Mouse (Mus musculus): ENCODE data around the gene Ddx18. TPM values are rescaled to one million over a fixed set of nuclear protein-coding genes. Genes with fewer than 3 reads are reported as not detected.

Ddx18 gene
- polyA plus RNA-seq, 1 experiment from 2014 or later: 79.7 TPM

DNA sequence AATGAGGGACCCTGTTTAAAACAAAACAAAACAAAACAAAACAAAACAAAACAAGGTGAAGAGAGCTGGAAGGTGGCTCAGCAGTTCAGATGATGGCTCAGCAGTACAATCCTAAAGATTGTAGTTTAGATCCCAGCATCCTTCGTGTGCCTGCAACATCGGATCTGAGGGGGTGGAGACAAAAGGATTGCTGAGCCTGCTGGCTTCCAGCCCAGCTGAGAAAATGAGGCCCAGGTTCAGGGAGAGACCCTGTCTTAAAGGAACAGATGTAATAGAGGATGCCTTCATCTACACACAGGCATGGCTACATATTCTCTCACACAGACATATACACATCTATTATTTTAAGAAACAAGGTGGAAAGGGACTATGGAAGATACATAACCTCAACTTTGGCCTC lies 56.6 kb downstream of the Ddx18 start:
- DNase-seq (ENCODE audit: low spot score): no peak
- Histone ChIP-seq H3K4me2 (ENCODE audit: low read depth, low read length, severe bottlenecking) (no peak overlapping the region), H3K27me3 (ENCODE audit: control insufficient read depth, insufficient read depth, low read length) (no peaks in the 10 kb centered on the region), H3K4me3 (ENCODE audit: low read depth, low read length) (no peak overlapping the region), H3K9me3 (ENCODE audit: control insufficient read depth, low read length) (no peaks in the 10 kb centered on the region), H3K27ac (ENCODE audit: low read depth, low read length) (no peak overlapping the region), H3K36me3 (ENCODE audit: control insufficient read depth, insufficient read depth, low read length) (no peaks in the 10 kb centered on the region), H3K4me1 (replicated peaks; ENCODE audit: control insufficient read depth, insufficient read depth, low read length) (no peaks in the 10 kb centered on the region), H3K9ac (ENCODE audit: low read length) (no peak overlapping the region)
- WGBS: 52% methylated on average over 2 of the region's 2 CpGs
- ATAC-seq (replicated peaks; ENCODE audit: low FRiP score): no peak

DNA sequence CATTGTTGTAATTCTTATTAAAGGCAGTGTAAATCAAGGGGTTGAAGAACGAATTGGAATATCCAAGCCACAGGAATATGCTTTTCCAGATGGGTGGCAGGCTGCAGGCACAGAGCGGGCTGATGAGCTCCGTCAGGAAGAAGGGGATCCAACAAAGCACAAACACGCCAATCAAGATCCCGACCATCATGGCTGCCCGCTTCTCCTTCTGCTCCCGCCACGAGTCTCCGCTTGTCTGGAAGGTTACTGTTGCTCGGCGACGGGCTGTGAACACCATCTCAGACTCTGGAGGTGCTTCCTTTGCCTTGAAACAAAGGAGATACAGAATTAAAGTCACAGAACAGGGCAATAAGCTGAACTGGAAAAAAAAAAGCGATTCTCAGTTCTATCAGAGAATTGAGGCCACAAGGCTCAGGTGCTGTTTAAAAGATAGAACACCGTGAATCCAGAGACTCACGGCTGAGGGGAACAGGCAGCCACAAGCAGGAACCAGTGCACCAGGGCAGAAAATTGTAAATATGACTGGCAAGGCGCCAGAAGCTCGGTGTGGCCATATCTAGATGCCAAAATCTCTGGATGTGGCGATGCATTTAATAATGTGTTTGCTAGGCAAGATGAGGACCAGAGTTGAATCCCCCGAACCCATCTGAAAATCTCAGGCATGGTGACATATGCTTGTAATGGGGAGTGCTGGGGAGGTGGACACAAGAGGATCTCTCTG lies 57.2 kb downstream of the Ddx18 start:
- 90% methylated on average over 19 of the region's 19 CpGs for WGBS
- no peaks in the 10 kb centered on the region for H3K27me3 ChIP-seq (ENCODE audit: control insufficient read depth, insufficient read depth, low read length)
- H3K4me3 ChIP-seq (ENCODE audit: low read depth, low read length): no peak overlapping the region
- DNase-seq (ENCODE audit: low spot score) (no peak), ATAC-seq (replicated peaks; ENCODE audit: low FRiP score) (no peak)
- H3K9me3 ChIP-seq (ENCODE audit: control insufficient read depth, low read length): no peaks in the 10 kb centered on the region
- H3K9ac ChIP-seq (ENCODE audit: low read length): no peak overlapping the region
- no peaks in the 10 kb centered on the region for H3K4me1 ChIP-seq (replicated peaks; ENCODE audit: control insufficient read depth, insufficient read depth, low read length)
- H3K4me2 ChIP-seq (ENCODE audit: low read depth, low read length, severe bottlenecking): no peak overlapping the region
- H3K27ac ChIP-seq (ENCODE audit: low read depth, low read length): no peak overlapping the region
- no peaks in the 10 kb centered on the region for H3K36me3 ChIP-seq (ENCODE audit: control insufficient read depth, insufficient read depth, low read length)

- DNase-seq (ENCODE audit: low spot score): no peak
- H3K36me3 ChIP-seq (ENCODE audit: control insufficient read depth, insufficient read depth, low read length): no peaks in the 10 kb centered on the region
- WGBS: 84% methylated on average over 2 of the region's 2 CpGs
- H3K27me3 ChIP-seq (ENCODE audit: control insufficient read depth, insufficient read depth, low read length): no peaks in the 10 kb centered on the region
- no peak overlapping the region for H3K27ac ChIP-seq (ENCODE audit: low read depth, low read length)
- H3K4me3 ChIP-seq (ENCODE audit: low read depth, low read length): no peak overlapping the region
- no peak overlapping the region for H3K4me2 ChIP-seq (ENCODE audit: low read depth, low read length, severe bottlenecking)
- H3K9me3 ChIP-seq (ENCODE audit: control insufficient read depth, low read length): no peaks in the 10 kb centered on the region
- H3K4me1 ChIP-seq (replicated peaks; ENCODE audit: control insufficient read depth, insufficient read depth, low read length): no peaks in the 10 kb centered on the region
- ATAC-seq (replicated peaks; ENCODE audit: low FRiP score): no peak
- H3K9ac ChIP-seq (ENCODE audit: low read length): no peak overlapping the region
Observed at GRCm38 (mm10) chr1:121508729-121509128, 59.1 kb downstream of the Ddx18 start.

Other genes with a start within 250 kb of the Ddx18 start
- 12.9 and 16.7 TPM in 2 replicates for gene Insig2, start 235.4 kb downstream of the Ddx18 start, polyA plus RNA-seq (2014; fragmentation: Nextera tagmentation; extraction: Ambion mirVana)
- gene Ccdc93, start 136.9 kb downstream of the Ddx18 start, polyA plus RNA-seq (2014; fragmentation: Nextera tagmentation; extraction: Ambion mirVana): 10.5 and 10.7 TPM in 2 replicates
- gene Htr5b, start 39.5 kb downstream of the Ddx18 start, polyA plus RNA-seq (2014; fragmentation: Nextera tagmentation; extraction: Ambion mirVana): 0.19 and 0.44 TPM in 2 replicates

Measured in forebrain, embryonic 11.5 days (tissue).